Comparison of ENCODE assay signal across 34 mouse cellular contexts in the genomic region with DNA sequence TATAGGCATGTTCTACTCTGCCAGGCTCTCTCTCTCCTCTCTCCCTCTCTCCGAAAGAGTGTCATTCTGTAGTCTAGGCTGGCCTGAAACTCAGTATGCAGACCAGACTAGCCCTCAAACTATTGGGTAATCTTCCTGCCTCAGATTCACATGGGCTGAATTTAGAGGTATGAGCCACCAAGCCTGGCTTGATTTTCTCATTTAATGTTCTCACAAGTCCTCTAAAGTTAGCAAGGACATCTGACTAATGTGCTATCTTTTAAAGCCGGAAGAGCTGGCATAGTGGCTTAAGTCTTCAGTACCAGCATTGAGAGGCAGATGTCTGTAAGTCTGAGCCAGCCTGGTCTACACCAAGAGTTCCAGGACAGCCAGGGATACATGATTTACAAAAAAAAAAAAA. TPM values are rescaled to one million over a fixed set of nuclear protein-coding genes. Genes with fewer than 3 reads are reported as not detected.
DNase-seq lines count a peak whose midpoint lies in the region; ATAC-seq and TF ChIP-seq lines count a peak whose summit lies in the region.
"Had no signal": no experiment of that assay in that cellular context is flagged by ENCODE, and none has a peak within 500 bp of the region (broad histone marks: within the 10 kb centered on the region; RNA-seq: fewer than 3 reads in every experiment).

No protein-coding gene starts in this region.

- 62% methylated on average over 2 of the region's 2 CpGs for WGBS in heart, embryonic 13.5 days
- WGBS in stomach, embryonic 16.5 days = 84% methylated on average over 2 of the region's 2 CpGs
- 85% methylated on average over 2 of the region's 2 CpGs for WGBS in stomach, postnatal 0 days

- H3K4me3 ChIP-seq in heart, embryonic 13.5 days = no peak overlapping the region
- H3K4me3 ChIP-seq in stomach, embryonic 16.5 days (replicated peaks; ENCODE audit: low read length) = no peak overlapping the region
- no peak overlapping the region for H3K4me3 ChIP-seq in stomach, postnatal 0 days (ENCODE audit: low read depth, low read length)
- H3K4me3 ChIP-seq in myocyte = no peak overlapping the region
- H3K4me3 ChIP-seq: embryonic facial prominence, embryonic 15.5 days; forebrain, embryonic 15.5 days; hindbrain, embryonic 10.5 days; intestine, embryonic 15.5 days; limb, embryonic 12.5 days had no signal

- H3K79me2 ChIP-seq in myocyte (ENCODE audit: control insufficient read depth, insufficient read depth) = no peaks in the 10 kb centered on the region

- H3K4me1 ChIP-seq in heart, embryonic 13.5 days = peaks cover 65% of the 10 kb centered on the region
- peaks cover 20% of the 10 kb centered on the region for H3K4me1 ChIP-seq in stomach, embryonic 16.5 days (ENCODE audit: control insufficient read depth, insufficient read depth, low read length)
- peaks cover 3% of the 10 kb centered on the region; the same call in 1 of the 2 replicates for H3K4me1 ChIP-seq in stomach, postnatal 0 days (replicated peaks; ENCODE audit: control insufficient read depth, insufficient read depth)
- H3K4me1 ChIP-seq: forebrain, embryonic 15.5 days had no signal

- no peak overlapping the region for H3K4me2 ChIP-seq in heart, embryonic 13.5 days
- H3K4me2 ChIP-seq in stomach, embryonic 16.5 days (ENCODE audit: low read depth, low read length) = no peak overlapping the region
- no peak overlapping the region for H3K4me2 ChIP-seq in stomach, postnatal 0 days (replicated peaks; ENCODE audit: low read depth)
- H3K4me2 ChIP-seq in myocyte (ENCODE audit: low read depth) = no peak overlapping the region
- H3K4me2 ChIP-seq: embryonic facial prominence, embryonic 15.5 days; forebrain, embryonic 15.5 days; intestine, embryonic 15.5 days; limb, embryonic 12.5 days; liver, embryonic 11.5 days; midbrain, embryonic 11.5 days had no signal

- no peaks in the 10 kb centered on the region for H3K36me3 ChIP-seq in heart, embryonic 13.5 days
- H3K36me3 ChIP-seq in stomach, embryonic 16.5 days (ENCODE audit: control insufficient read depth, insufficient read depth, low read length) = no peaks in the 10 kb centered on the region
- H3K36me3 ChIP-seq in stomach, postnatal 0 days (ENCODE audit: control insufficient read depth, insufficient read depth, low read length) = no peaks in the 10 kb centered on the region
- H3K36me3 ChIP-seq in myocyte (ENCODE audit: control insufficient read depth, insufficient read depth) = no peaks in the 10 kb centered on the region
- H3K36me3 ChIP-seq: embryonic facial prominence, embryonic 15.5 days; forebrain, embryonic 15.5 days; G1E; hindbrain, embryonic 10.5 days; intestine, embryonic 15.5 days; limb, embryonic 12.5 days had no signal

- ATAC-seq in heart, embryonic 13.5 days (ENCODE audit: extremely low read depth, insufficient number of reproducible peaks, low FRiP score, low TSS enrichment) = no peak
- ATAC-seq in stomach, embryonic 16.5 days (ENCODE audit: insufficient read depth, low FRiP score) = no peak
- ATAC-seq in stomach, postnatal 0 days (ENCODE audit: low FRiP score, low TSS enrichment) = no peak
- ATAC-seq: forebrain, embryonic 15.5 days; hindbrain, embryonic 16.5 days; intestine, embryonic 15.5 days; liver, postnatal 0 days had no signal

- TF ChIP-seq CTCF in stomach, postnatal 0 days (IDR thresholded peaks at IDR 0.05; ENCODE audit: low read depth) = no peak

- no peak overlapping the region for H3K9ac ChIP-seq in heart, embryonic 13.5 days
- no peak overlapping the region for H3K9ac ChIP-seq in stomach, embryonic 16.5 days (ENCODE audit: low read length)
- no peak overlapping the region for H3K9ac ChIP-seq in stomach, postnatal 0 days (ENCODE audit: low read length)
- H3K9ac ChIP-seq: embryonic facial prominence, embryonic 15.5 days; forebrain, embryonic 15.5 days; intestine, embryonic 15.5 days; limb, embryonic 12.5 days; liver, postnatal 0 days had no signal

- TF ChIP-seq POLR2A in myocyte (IDR thresholded peaks at IDR 0.05; ENCODE audit: insufficient read length, low read depth) = no peak

- no peak for TF ChIP-seq EP300 in stomach, postnatal 0 days (optimal IDR thresholded peaks at IDR 0.05)

- no peak overlapping the region for H3ac ChIP-seq in myocyte (ENCODE audit: control insufficient read depth, insufficient read length)

- no peaks in the 10 kb centered on the region for H3K9me3 ChIP-seq in heart, embryonic 13.5 days
- H3K9me3 ChIP-seq in stomach, embryonic 16.5 days (replicated peaks; ENCODE audit: control insufficient read depth, low read length) = no peaks in the 10 kb centered on the region
- no peaks in the 10 kb centered on the region for H3K9me3 ChIP-seq in stomach, postnatal 0 days (ENCODE audit: control insufficient read depth, low read length)
- H3K9me3 ChIP-seq: embryonic facial prominence, embryonic 15.5 days; forebrain, embryonic 15.5 days; G1E; hindbrain, embryonic 10.5 days; intestine, embryonic 15.5 days; limb, embryonic 12.5 days had no signal

- H3K27me3 ChIP-seq in heart, embryonic 13.5 days (replicated peaks) = no peaks in the 10 kb centered on the region
- no peaks in the 10 kb centered on the region for H3K27me3 ChIP-seq in stomach, embryonic 16.5 days (ENCODE audit: control insufficient read depth, insufficient read depth, low read length)
- H3K27me3 ChIP-seq in stomach, postnatal 0 days (ENCODE audit: control insufficient read depth, insufficient read depth, low read length) = no peaks in the 10 kb centered on the region
- no peaks in the 10 kb centered on the region for H3K27me3 ChIP-seq in myocyte (ENCODE audit: control insufficient read depth, insufficient read depth, insufficient read length)
- H3K27me3 ChIP-seq: CH12.LX; embryonic facial prominence, embryonic 15.5 days; forebrain, embryonic 15.5 days; intestine, embryonic 15.5 days; limb, embryonic 12.5 days had no signal

- peak; percentile 44 for DNase-seq in adrenal gland, adult 2 months
- DNase-seq in adrenal gland, postnatal 14 days = no peak
- no peak for DNase-seq in heart, postnatal 4 days
- no peak for DNase-seq in stomach, postnatal 0 days (ENCODE audit: low spot score)
- no peak for DNase-seq in frontal cortex, postnatal 36 days (ENCODE audit: low spot score in 2 of 2)
- DNase-seq: adrenal gland, postnatal 10 days; cerebellum, adult 11 months; cerebellum, adult 9-11 months; kidney, adult 9 months; kidney, postnatal 14 days; liver, postnatal 0 days; right cerebral cortex, postnatal 14 days; thymus, adult 18-20 months; thymus, postnatal 36 days had no signal

- peak overlapping the region; percentile 32 for H3K27ac ChIP-seq in heart, embryonic 13.5 days (replicated peaks)
- H3K27ac ChIP-seq in stomach, embryonic 16.5 days (ENCODE audit: low read length) = peak overlapping the region; percentile 15; the same call in 1 of the 2 replicates
- H3K27ac ChIP-seq in stomach, postnatal 0 days (replicated peaks) = no peak overlapping the region
- H3K27ac ChIP-seq: embryonic facial prominence, embryonic 15.5 days; forebrain, embryonic 15.5 days; hindbrain, embryonic 10.5 days; intestine, embryonic 15.5 days; limb, embryonic 12.5 days had no signal

TF ChIP-seq in myocyte, 11 proteins besides CTCF, POLR2A, EP300 and RAD21:
- TF ChIP-seq CEBPB (IDR thresholded peaks at IDR 0.05; ENCODE audit: insufficient read depth, poor library complexity, severe bottlenecking) = peak; percentile 64; the same call in 1 of the 2 replicates
- TF ChIP-seq SRF (IDR thresholded peaks at IDR 0.05; ENCODE audit: control insufficient read depth, insufficient read length, low read depth) = no peak

RNA-seq across cellular contexts. Expression of a gene that starts 15.5 kb away (rescaled TPM):
- 10 to 100 TPM; 28.4 to 36.0 TPM for total RNA-seq in adrenal gland, adult 2 months (2021)
- polyA plus RNA-seq in adrenal gland, adult 2 months (2012; rRNA removed) = 28.5 and 33.7 TPM in 2 replicates
- total RNA-seq in adrenal gland, postnatal 14 days (2021) = 34.9 and 37.7 TPM in 2 replicates
- polyA plus RNA-seq in heart, embryonic 13.5 days (2015; fragmentation: Nextera tagmentation; extraction: Ambion mirVana) = 76.4 and 78.0 TPM in 2 replicates
- 100 to 1,000 TPM; 120 to 121 TPM for total RNA-seq in heart, postnatal 4 days (2021)
- 58.9 and 59.0 TPM in 2 replicates for polyA plus RNA-seq in stomach, embryonic 16.5 days (2015; fragmentation: Nextera tagmentation; extraction: Ambion mirVana)
- 28.7 and 36.2 TPM in 2 replicates for polyA plus RNA-seq in stomach, postnatal 0 days (2015; fragmentation: Nextera tagmentation; extraction: Ambion mirVana)
- polyA plus RNA-seq in myocyte (2012; fragmentation: generic; extraction: Trizol) = 162 TPM

RNA-seq across cellular contexts. Expression of a gene that starts 42.2 kb away (rescaled TPM):
- 10 to 100 TPM; 10.1 to 18.3 TPM for total RNA-seq in adrenal gland, adult 2 months (2021)
- 16.7 and 17.1 TPM in 2 replicates for polyA plus RNA-seq in adrenal gland, adult 2 months (2012; rRNA removed)
- 18.7 and 19.9 TPM in 2 replicates for total RNA-seq in adrenal gland, postnatal 14 days (2021)
- 8.3 and 8.9 TPM in 2 replicates for polyA plus RNA-seq in heart, embryonic 13.5 days (2015; fragmentation: Nextera tagmentation; extraction: Ambion mirVana)
- total RNA-seq in heart, postnatal 4 days (2021) = 10 to 100 TPM; 21.9 to 22.0 TPM
- 6.9 and 7.0 TPM in 2 replicates for polyA plus RNA-seq in stomach, embryonic 16.5 days (2015; fragmentation: Nextera tagmentation; extraction: Ambion mirVana)
- 6.0 and 7.4 TPM in 2 replicates for polyA plus RNA-seq in stomach, postnatal 0 days (2015; fragmentation: Nextera tagmentation; extraction: Ambion mirVana)
- polyA plus RNA-seq in myocyte (2012; fragmentation: generic; extraction: Trizol) = 35.6 TPM

RNA-seq across cellular contexts. Expression of a gene that starts 48.2 kb away (rescaled TPM):
- not detected for total RNA-seq in adrenal gland, adult 2 months (2021)
- not detected in 2 replicates for polyA plus RNA-seq in adrenal gland, adult 2 months (2012; rRNA removed)
- not detected in 2 replicates for total RNA-seq in adrenal gland, postnatal 14 days (2021)
- 41.5 and 52.4 TPM in 2 replicates for polyA plus RNA-seq in heart, embryonic 13.5 days (2015; fragmentation: Nextera tagmentation; extraction: Ambion mirVana)
- total RNA-seq in heart, postnatal 4 days (2021) = 1 to 10 TPM; 1.3 to 1.8 TPM
- not detected in 2 replicates for polyA plus RNA-seq in stomach, embryonic 16.5 days (2015; fragmentation: Nextera tagmentation; extraction: Ambion mirVana)
- polyA plus RNA-seq in stomach, postnatal 0 days (2015; fragmentation: Nextera tagmentation; extraction: Ambion mirVana) = not detected in 2 replicates
- 0.71 TPM for polyA plus RNA-seq in myocyte (2012; fragmentation: generic; extraction: Trizol)
- total RNA-seq: adrenal gland, postnatal 10 days; CH12.LX; common myeloid progenitor, adult 5-6 weeks; G1E; gastrocnemius, adult 18-20 months; layer of hippocampus, adult 8-10 months; midbrain, postnatal 0 days; neutrophil, adult 5-6 weeks had no signal
- polyA plus RNA-seq: embryonic facial prominence, embryonic 15.5 days; forebrain, embryonic 15.5 days; G1E; hindbrain, embryonic 10.5 days; hindbrain, embryonic 16.5 days; intestine, embryonic 15.5 days; limb, embryonic 12.5 days; liver, embryonic 11.5 days; liver, postnatal 0 days; lung, postnatal 0 days; midbrain, embryonic 11.5 days; midbrain, postnatal 0 days; stomach, embryonic 14.5 days had no signal

Comparison
In these comparisons a context has a peak if more than half of its experiments do, and no peak if none do; other contexts are left out.
1. RNA of a gene that starts 48.2 kb away (polyA plus RNA-seq): 41.5 to 52.4 TPM in heart, embryonic 13.5 days; 0.71 TPM in myocyte (single experiment), not detected in stomach, postnatal 0 days, not detected in adrenal gland, adult 2 months and not detected in stomach, embryonic 16.5 days; every median in the first group is over 10 times any median in the second.